Mouse (Mus musculus) heart, embryonic 10.5 days (tissue): ENCODE results near the gene Hacd4. TPM values are rescaled to one million over a fixed set of nuclear protein-coding genes. Genes with fewer than 3 reads are reported as not detected.

ENCODE experiments used
- DNase-seq: peaks from one replicate; pipeline ENCODE4 v3.0.0-alpha.2; 2017; ENCODE audit warnings: low spot score
- H3K27ac ChIP-seq: fragments of 300-500 bp; sonication (generic); 2 replicates; pipeline ENCODE4 v1.5.1; 2016; ENCODE audit warnings: mild to moderate bottlenecking
- H3K27me3 ChIP-seq: fragments of 300-500 bp; sonication (generic); 2 replicates; pipeline ENCODE4 v1.6.1; 2016; ENCODE audit warnings: mild to moderate bottlenecking; ENCODE audit not compliant: poor library complexity, insufficient read depth, severe bottlenecking
- H3K36me3 ChIP-seq: fragments of 300-500 bp; sonication (generic); 2 replicates; pipeline ENCODE4 v1.6.1; 2016; ENCODE audit warnings: mild to moderate bottlenecking, moderate library complexity
- H3K4me1 ChIP-seq: fragments of 300-500 bp; sonication (generic); 2 replicates; pipeline ENCODE4 v1.6.1; 2016; ENCODE audit warnings: mild to moderate bottlenecking
- H3K4me3 ChIP-seq: fragments of 300-500 bp; sonication (generic); 2 replicates; pipeline ENCODE4 v1.5.1; 2016; ENCODE audit warnings: mild to moderate bottlenecking, moderate library complexity
- H3K9me3 ChIP-seq: fragments of 300-500 bp; sonication (generic); 2 replicates; pipeline ENCODE4 v1.6.1; 2016; ENCODE audit warnings: mild to moderate bottlenecking, moderate library complexity
- WGBS: fragments of 180-500 bp; shearing (Covaris S2); methylation state at CpG from one replicate; pipeline ENCODE4 v1.1.7; 2016; 5-methylcytosine and 5-hydroxymethylcytosine counted together
- polyA plus RNA-seq: library from polyadenylated mRNA; unstranded; fragments of >200 nt; fragmentation: Nextera tagmentation; extraction: Ambion mirVana; gene quantifications from 2 replicates; pipeline ENCODE4 v1.2.1, GENCODE M21; 2016

The Hacd4 gene
- polyA plus RNA-seq, 1 experiment from 2014 or later: 5.5 TPM

DNA sequence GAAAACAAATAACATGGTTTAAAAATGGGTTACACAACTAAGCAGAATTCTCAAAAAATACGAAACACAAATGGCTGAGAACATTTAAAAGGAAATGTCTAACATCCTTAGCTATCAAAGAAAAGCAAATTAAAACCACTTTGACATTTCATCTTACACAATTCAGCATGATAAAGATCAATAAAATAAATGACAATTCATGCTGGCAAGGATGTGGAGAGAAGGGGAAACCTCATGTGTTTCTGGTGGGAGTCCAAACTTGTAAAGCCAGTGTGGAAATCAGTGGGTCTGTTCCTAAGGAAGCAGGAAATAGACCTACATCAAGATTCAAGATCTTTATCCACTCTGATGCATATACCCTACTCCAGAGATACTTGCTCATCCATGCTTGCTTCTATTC is 19.4 kb upstream of the Hacd4 start:
- DNase-seq: no peak
- H3K27ac ChIP-seq: no peak overlapping the region
- no peaks in the 10 kb centered on the region for H3K9me3 ChIP-seq
- 0 out of 2 replicates have a peak, but pooled peaks cover 3% of the 10 kb centered on the region for H3K4me1 ChIP-seq
- no peaks in the 10 kb centered on the region for H3K27me3 ChIP-seq
- no peaks in the 10 kb centered on the region for H3K36me3 ChIP-seq
- 88% methylated on average over 1 of the region's 1 CpGs for WGBS
- H3K4me3 ChIP-seq: no peak overlapping the region

DNA sequence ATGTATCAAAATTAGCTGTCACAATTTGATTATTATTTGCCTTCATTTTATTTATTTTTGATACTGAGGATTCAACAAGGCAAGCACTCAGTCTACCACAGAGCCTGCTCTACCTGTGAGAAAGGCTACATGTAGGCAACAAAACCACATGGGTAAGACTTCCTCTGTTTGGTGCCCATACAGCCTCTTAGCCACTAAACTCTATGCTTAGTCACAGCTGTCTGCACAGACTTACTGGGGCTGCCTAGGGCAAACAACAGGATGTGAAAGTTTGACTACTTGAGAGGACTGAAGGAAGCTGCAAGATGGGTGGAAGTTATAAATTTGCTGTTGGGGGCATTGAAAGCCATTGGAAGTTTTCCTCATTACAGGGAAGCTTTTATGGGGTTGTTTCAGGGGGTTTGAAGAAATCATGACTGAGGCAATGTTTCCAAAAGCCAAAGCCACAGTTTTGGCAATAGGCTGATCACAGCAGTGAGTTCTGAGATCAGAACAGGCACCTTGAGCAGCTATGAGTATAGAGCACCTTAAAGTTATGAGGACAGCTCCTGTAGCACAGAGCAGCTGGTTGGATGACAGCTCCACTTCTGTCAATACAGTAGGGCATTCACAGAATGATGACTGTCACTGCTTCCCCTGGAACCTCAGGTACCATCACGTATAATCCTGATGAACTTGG is 11.5 kb upstream of the Hacd4 start:
- H3K27ac ChIP-seq: no peak overlapping the region
- DNase-seq: no peak
- 90% methylated on average over 1 of the region's 1 CpGs for WGBS
- H3K27me3 ChIP-seq: no peaks in the 10 kb centered on the region
- H3K9me3 ChIP-seq: no peaks in the 10 kb centered on the region
- H3K4me1 ChIP-seq: no peaks in the 10 kb centered on the region
- H3K36me3 ChIP-seq: no peaks in the 10 kb centered on the region
- H3K4me3 ChIP-seq: no peak overlapping the region

DNA sequence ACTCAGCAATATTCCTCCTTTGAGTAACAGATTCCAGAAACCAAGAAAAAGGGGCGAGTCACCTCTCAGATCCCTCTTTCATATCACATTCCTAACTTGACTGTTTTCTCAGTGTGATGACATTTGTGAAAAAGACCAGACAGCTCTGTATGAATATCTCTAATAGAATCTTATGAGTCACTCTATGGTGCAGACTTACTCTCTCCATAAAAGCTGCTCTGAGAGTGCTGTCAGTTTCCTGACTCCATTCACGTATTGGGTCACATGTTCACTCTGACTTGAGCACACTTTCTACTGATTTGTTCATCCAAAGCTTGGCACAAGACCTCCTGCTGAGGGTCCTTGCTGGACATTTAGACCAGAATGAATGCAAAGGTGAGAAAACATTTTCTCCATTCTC is 10.2 kb upstream of the Hacd4 start:
- no peaks in the 10 kb centered on the region for H3K27me3 ChIP-seq
- H3K4me3 ChIP-seq: no peak overlapping the region
- no peak overlapping the region for H3K27ac ChIP-seq
- WGBS: 40% methylated on average over 2 of the region's 2 CpGs
- no peak for DNase-seq
- no peaks in the 10 kb centered on the region for H3K36me3 ChIP-seq
- H3K9me3 ChIP-seq: no peaks in the 10 kb centered on the region
- H3K4me1 ChIP-seq: no peaks in the 10 kb centered on the region

DNA sequence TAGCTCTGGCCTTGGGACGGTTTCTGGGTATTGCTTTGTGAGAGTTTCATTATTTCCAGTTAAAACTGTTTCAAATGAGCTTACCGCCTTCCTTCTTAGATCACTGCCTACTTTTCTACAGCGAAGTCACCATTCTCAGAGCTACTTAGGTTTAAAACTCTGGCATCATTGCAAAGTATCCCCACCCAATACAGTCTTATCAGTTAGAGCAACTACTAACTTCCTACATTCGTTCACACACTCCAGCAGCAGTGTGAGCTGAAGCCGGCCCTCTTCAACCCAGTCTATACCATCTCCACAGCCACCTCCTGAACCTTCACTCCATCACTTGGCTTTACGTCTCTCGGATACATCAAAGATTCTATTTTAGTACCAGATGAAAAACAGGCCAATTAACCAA is 2.1 kb upstream of the Hacd4 start:
- DNase-seq: no peak
- H3K36me3 ChIP-seq: no peaks in the 10 kb centered on the region
- H3K27ac ChIP-seq: no peak overlapping the region
- no peaks in the 10 kb centered on the region for H3K9me3 ChIP-seq
- no peaks in the 10 kb centered on the region for H3K27me3 ChIP-seq
- peaks cover 29% of the 10 kb centered on the region for H3K4me1 ChIP-seq
- 78% methylated on average over 7 of the region's 7 CpGs for WGBS
- no peak overlapping the region for H3K4me3 ChIP-seq

DNA sequence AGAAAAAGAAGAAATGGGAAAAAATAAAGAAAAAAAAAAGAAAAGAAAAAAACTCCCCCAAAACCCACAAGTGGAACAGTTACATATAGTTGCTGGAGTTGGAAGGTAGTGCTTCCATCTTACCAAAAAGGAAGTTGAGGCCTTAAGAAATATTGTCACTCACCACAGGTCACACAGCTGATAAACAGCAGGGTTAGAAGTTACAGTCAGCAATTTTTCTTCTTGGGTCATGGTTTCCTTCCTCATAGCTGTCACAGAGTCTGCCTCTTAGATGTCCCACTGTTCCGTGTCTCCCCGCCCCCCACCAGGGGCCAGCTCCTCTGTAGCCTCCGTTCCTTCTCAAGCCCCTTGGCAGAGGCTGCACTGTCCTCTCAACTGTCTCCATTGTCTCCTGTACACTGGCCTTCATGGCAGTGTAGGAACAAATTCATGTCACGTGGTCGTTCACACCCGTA is 968 bp upstream of the Hacd4 start:
- Histone ChIP-seq H3K9me3 (no peaks in the 10 kb centered on the region), H3K27me3 (no peaks in the 10 kb centered on the region), H3K27ac (no peak overlapping the region), H3K4me3 (no peak overlapping the region), H3K36me3 (no peaks in the 10 kb centered on the region), H3K4me1 (peaks cover 29% of the 10 kb centered on the region)
- WGBS: 67% methylated on average over 6 of the region's 6 CpGs
- no peak for DNase-seq

DNA sequence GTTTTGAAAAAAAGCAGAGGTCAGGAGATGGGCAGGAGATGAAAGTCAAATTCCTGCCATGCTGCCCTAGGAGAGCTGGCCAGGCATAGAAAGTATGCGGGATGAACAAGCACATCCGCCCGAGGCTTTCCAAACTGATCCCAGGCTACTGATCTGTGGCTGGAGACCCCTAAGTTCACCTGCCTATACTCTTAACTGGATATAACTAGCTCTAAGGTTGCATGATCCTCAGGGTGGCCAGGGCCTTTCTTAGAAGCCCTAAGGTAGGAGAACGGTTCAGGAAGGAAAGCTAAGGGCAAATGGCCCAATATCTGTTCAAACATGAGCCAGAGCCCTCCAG is 232 bp upstream of the Hacd4 start:
- Histone ChIP-seq H3K27me3 (no peaks in the 10 kb centered on the region), H3K4me1 (peaks cover 29% of the 10 kb centered on the region), H3K36me3 (no peaks in the 10 kb centered on the region), H3K4me3 (peak overlapping the region; percentile 65), H3K27ac (peak overlapping the region; percentile 85), H3K9me3 (no peaks in the 10 kb centered on the region)
- DNase-seq: no peak
- 5% methylated on average over 4 of the region's 4 CpGs for WGBS

DNA sequence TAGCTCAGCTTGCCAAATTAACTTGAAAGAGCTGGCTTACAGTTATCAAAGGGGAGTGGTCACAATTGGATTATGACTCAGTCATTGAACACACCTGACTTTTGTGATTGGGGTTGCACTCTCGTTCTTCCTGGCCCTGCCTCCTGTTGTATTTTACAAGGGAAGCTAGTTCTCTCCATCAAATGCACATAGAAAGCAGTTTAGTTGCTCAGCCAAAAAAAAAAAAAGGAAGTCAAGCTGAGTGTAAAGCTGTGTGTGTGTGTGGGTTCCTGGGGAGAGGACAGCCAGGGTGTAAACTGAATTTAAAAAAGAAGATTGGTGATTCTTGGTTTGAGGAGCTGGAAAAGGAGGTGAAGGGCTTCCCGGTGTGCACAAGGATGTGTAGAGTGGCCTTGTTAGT is 811 bp downstream of the Hacd4 start:
- 45% methylated on average over 2 of the region's 2 CpGs for WGBS
- Histone ChIP-seq H3K36me3 (no peaks in the 10 kb centered on the region), H3K27ac (no peak overlapping the region), H3K4me1 (peaks cover 29% of the 10 kb centered on the region), H3K4me3 (peak overlapping the region; percentile 65; the same call in 1 of the 2 replicates), H3K27me3 (no peaks in the 10 kb centered on the region), H3K9me3 (no peaks in the 10 kb centered on the region)
- no peak for DNase-seq

DNA sequence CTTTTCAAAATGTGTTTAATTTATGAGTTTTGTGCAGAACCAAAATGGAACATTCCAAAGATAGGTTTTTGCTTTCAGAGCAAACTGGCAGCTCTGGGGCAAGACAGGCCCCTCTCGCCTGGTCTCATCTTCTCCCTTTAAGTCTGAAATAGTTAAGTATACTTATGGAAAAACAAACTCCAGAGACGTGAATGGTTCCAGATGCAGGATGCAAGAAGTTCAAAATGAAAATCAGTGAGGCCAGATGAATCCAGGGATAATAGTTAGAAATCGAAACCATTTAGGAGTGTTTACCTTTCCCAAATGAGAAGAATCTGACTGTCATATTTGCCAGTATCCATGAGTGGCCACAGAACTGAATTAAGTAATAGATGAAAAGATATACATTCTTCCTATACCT is 1.6 kb downstream of the Hacd4 start:
- DNase-seq: no peak
- Histone ChIP-seq H3K4me1 (peaks cover 29% of the 10 kb centered on the region), H3K9me3 (no peaks in the 10 kb centered on the region), H3K4me3 (no peak overlapping the region), H3K27ac (no peak overlapping the region), H3K27me3 (no peaks in the 10 kb centered on the region), H3K36me3 (no peaks in the 10 kb centered on the region)
- 73% methylated on average over 3 of the region's 3 CpGs for WGBS

DNA sequence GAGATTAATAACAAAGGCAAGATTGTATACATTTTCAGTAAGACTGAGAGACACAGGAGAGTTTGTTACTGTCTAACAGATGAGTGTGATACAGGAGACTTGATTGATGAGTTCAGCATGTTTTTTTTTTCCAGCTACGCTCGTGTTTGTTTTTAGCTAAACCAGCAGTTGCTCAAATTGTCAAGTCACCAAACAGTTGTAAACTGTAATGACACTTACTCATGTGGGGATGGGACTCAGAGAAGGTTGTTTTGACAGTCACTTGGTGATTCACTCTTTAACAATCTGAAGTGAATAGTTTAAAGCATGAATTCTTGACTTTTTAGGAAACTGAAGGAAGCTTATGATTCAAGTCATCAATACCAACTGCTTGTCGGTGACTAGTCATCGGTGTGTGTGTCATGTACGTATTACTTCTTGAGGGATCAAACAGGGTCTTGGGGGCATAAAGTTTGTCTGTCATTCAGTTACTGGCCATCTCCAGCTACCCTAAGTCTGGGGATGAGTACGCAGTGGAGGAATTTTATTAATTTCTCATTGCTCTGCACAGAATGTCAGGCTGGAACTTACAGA is 2.0 kb downstream of the Hacd4 start:
- H3K4me1 ChIP-seq: peaks cover 27% of the 10 kb centered on the region
- H3K36me3 ChIP-seq: no peaks in the 10 kb centered on the region
- no peak for DNase-seq
- H3K4me3 ChIP-seq: no peak overlapping the region
- no peaks in the 10 kb centered on the region for H3K9me3 ChIP-seq
- no peak overlapping the region for H3K27ac ChIP-seq
- WGBS: 82% methylated on average over 6 of the region's 6 CpGs
- H3K27me3 ChIP-seq: no peaks in the 10 kb centered on the region

DNA sequence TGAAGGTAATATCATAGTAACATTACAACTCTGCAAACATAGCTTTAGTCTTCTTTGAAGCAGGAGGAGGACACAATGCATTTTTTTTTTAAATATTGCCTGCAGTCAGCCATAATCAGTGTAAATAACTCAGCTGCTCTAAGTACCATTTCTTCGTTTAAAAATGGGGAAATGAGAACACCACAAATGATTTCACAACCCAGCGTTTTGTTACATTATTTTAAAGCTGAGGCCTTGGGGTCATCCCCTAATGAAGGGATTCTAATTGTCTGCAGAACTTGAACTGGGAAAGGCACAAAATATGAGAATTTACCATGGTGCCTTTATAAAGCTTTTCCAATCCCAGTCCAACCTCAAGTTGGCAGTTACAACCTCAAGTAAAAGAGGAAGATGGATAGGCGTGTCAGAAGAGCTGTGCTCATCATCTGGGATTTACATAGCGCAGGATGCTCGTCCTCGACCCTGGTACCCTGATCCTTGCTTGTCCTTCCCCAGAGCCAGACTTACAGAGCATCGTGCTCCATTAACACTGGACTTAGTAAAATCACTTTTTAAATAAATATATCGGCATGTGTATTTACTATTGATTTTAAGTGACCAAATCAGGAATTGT is 6.2 kb downstream of the Hacd4 start:
- no peaks in the 10 kb centered on the region for H3K36me3 ChIP-seq
- no peak overlapping the region for H3K4me3 ChIP-seq
- no peaks in the 10 kb centered on the region for H3K9me3 ChIP-seq
- no peaks in the 10 kb centered on the region for H3K27me3 ChIP-seq
- H3K27ac ChIP-seq: no peak overlapping the region
- no peak for DNase-seq
- 80% methylated on average over 8 of the region's 8 CpGs for WGBS
- no peaks in the 10 kb centered on the region for H3K4me1 ChIP-seq

DNA sequence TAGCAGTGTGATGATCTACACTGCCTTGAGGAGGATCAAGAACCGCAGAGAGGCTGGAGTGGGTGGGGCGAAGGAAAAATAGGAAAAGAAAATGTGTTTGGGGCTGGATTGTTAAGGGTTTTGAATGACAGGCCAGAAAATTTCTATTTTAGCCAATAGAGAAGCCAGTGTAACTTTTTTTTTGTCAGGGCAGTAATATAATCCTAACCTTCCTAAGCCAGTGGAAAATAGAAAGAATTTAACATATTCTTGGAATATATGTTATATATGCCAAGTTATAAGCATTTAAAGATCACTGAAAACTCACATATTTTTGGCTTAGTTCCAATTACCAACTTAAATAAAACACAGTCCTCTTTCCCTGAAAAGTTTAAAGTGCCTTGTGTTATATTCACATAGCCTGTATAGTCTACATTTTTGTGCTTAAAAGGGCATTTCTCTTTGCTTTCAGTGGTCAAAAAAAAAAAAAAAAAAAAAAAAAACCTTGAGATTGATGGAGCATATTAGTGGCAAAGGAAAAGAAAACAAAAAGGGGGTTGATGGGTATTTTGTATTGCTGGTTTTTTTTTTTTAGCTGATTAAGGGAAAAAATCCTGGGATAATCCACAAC is 11.0 kb downstream of the Hacd4 start:
- no peak overlapping the region for H3K27ac ChIP-seq
- no peaks in the 10 kb centered on the region for H3K27me3 ChIP-seq
- H3K4me1 ChIP-seq: no peaks in the 10 kb centered on the region
- no peaks in the 10 kb centered on the region for H3K9me3 ChIP-seq
- no peak overlapping the region for H3K4me3 ChIP-seq
- no peaks in the 10 kb centered on the region for H3K36me3 ChIP-seq
- DNase-seq: no peak
- 85% methylated on average over 2 of the region's 2 CpGs for WGBS

DNA sequence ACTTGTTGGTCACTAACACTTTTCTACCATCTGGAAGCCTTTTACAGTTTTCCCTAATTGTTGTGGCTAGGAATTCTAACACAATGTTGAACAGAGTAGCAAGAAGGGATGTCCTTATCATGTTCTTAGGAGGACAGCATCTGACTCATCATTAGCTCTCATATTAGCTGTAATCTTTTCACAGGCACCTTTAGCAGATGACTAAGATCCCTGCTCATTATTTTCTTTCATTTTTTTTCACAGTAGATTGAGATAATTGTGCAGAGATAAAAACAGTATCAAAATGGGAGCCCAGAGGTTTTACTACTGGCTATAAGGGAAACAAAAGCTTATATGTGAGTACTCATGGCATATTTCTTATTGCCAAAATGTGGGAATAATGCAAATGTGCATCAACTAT is 14.2 kb downstream of the Hacd4 start:
- no peak for DNase-seq
- no peaks in the 10 kb centered on the region for H3K36me3 ChIP-seq

DNA sequence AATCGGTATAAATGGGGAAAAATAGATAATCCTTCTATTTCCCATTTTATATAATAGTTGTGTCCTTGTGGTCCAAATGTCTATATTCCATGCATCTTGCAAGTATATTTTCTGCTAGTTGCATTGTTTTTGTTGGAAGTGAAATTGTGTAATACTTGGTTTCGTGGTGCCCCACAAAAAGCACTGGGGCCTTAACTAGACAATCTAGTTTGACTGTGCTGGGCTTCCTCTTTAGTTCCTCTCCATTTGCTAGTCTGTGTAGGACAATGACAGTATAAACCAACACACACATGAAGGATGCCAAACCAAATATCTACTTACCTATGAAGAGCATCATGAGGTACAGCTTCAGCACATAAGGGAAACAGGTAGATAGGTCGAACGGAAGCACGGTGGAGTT is 19.4 kb downstream of the Hacd4 start:
- Histone ChIP-seq H3K27ac (no peak overlapping the region), H3K9me3 (no peaks in the 10 kb centered on the region), H3K36me3 (0 out of 2 replicates have a peak, but pooled peaks cover 3% of the 10 kb centered on the region), H3K27me3 (no peaks in the 10 kb centered on the region), H3K4me1 (peaks cover 6% of the 10 kb centered on the region; the same call in 1 of the 2 replicates), H3K4me3 (no peak overlapping the region)
- no peak for DNase-seq
- whole genome bisulfite sequencing: 91% methylated on average over 5 of the region's 5 CpGs

More for the DNA sequence above, 14.2 kb downstream of the Hacd4 start:
- no peak overlapping the region for H3K27ac ChIP-seq
- no peaks in the 10 kb centered on the region for H3K9me3 ChIP-seq
- no peak overlapping the region for H3K4me3 ChIP-seq
- no peaks in the 10 kb centered on the region for H3K27me3 ChIP-seq
- H3K4me1 ChIP-seq: no peaks in the 10 kb centered on the region
